Mouse (Mus musculus): ENCODE measurements around the gene Net1.
"Not testable (repeated sequence)": the region's sequence is repeated elsewhere in the genome, so short reads cannot be mapped to it uniquely, and the experiment has no call there.

Gene Net1

GRCm38 (mm10) chr13:3889111-3889510 lies 28.9 kb downstream of the Net1 start:
- DNase-seq: no peak

- DNase-seq: no peak
Observed at GRCm38 (mm10) chr13:3886663-3887062, 31.4 kb downstream of the Net1 start.

GRCm38 (mm10) chr13:3877679-3878220 lies 40.3 kb downstream of the Net1 start:
- no peak for DNase-seq

- DNase-seq: no peak
Observed at GRCm38 (mm10) chr13:3877185-3877584, 40.8 kb downstream of the Net1 start.

- no peak for DNase-seq
Observed at GRCm38 (mm10) chr13:3876448-3876847, 41.6 kb downstream of the Net1 start.

GRCm38 (mm10) chr13:3872832-3873231 lies 45.2 kb downstream of the Net1 start:
- no peak for DNase-seq

GRCm38 (mm10) chr13:3869901-3870300 lies 48.1 kb downstream of the Net1 start:
- peak; percentile 0 for DNase-seq

GRCm38 (mm10) chr13:3867158-3867557 lies 50.9 kb downstream of the Net1 start:
- peak; percentile 2 for DNase-seq

GRCm38 (mm10) chr13:3866355-3867052 lies 51.5 kb downstream of the Net1 start:
- no peak for DNase-seq

- peak; percentile 17 for DNase-seq
Observed at GRCm38 (mm10) chr13:3865648-3866354, 52.2 kb downstream of the Net1 start.

GRCm38 (mm10) chr13:3862922-3863580 lies 55.0 kb downstream of the Net1 start:
- no peak for DNase-seq

GRCm38 (mm10) chr13:3862325-3862724 lies 55.7 kb downstream of the Net1 start:
- no peak for DNase-seq

GRCm38 (mm10) chr13:3861251-3861650 lies 56.8 kb downstream of the Net1 start:
- DNase-seq: no peak

- DNase-seq: no peak
Observed at GRCm38 (mm10) chr13:3856252-3856651, 61.8 kb downstream of the Net1 start.

- no peak for DNase-seq
Observed at GRCm38 (mm10) chr13:3854856-3855255, 63.2 kb downstream of the Net1 start.

- not testable (repeated sequence) for DNase-seq
Observed at GRCm38 (mm10) chr13:3853648-3854333, 64.2 kb downstream of the Net1 start, which contains the start of gene Calm5. Gene Calm5, plus strand, starts transcription at chr13:3854173.

GRCm38 (mm10) chr13:3850330-3850729 lies 67.7 kb downstream of the Net1 start:
- no peak for DNase-seq

GRCm38 (mm10) chr13:3840662-3841061 lies 77.4 kb downstream of the Net1 start:
- not testable (repeated sequence) for DNase-seq

GRCm38 (mm10) chr13:3837312-3837807 lies 80.7 kb downstream of the Net1 start, which contains the start of gene Calm4:
Gene Calm4, plus strand, starts transcription at chr13:3837757.
- not testable (repeated sequence) for DNase-seq

GRCm38 (mm10) chr13:3833644-3834043 lies 84.4 kb downstream of the Net1 start:
- DNase-seq: not testable (repeated sequence)

- DNase-seq: no peak
Observed at GRCm38 (mm10) chr13:3832450-3832849, 85.6 kb downstream of the Net1 start.
